Mouse (Mus musculus) duodenum, adult 2 months (tissue): ENCODE results near the gene Rpl35a. TPM values are rescaled to one million over a fixed set of nuclear protein-coding genes. Genes with fewer than 3 reads are reported as not detected.

Experiments used
- polyA plus RNA-seq: library from polyadenylated mRNA; depleted of rRNA; stranded (reverse); fragments of >200 nt; gene quantifications from 2 replicates; pipeline ENCODE4 v1.2.3, GENCODE M21; 2012; ENCODE audit warnings: low replicate concordance; rRNA removed

The Rpl35a gene
- 17.3 and 30.3 TPM in 2 replicates for polyA plus RNA-seq

DNA sequence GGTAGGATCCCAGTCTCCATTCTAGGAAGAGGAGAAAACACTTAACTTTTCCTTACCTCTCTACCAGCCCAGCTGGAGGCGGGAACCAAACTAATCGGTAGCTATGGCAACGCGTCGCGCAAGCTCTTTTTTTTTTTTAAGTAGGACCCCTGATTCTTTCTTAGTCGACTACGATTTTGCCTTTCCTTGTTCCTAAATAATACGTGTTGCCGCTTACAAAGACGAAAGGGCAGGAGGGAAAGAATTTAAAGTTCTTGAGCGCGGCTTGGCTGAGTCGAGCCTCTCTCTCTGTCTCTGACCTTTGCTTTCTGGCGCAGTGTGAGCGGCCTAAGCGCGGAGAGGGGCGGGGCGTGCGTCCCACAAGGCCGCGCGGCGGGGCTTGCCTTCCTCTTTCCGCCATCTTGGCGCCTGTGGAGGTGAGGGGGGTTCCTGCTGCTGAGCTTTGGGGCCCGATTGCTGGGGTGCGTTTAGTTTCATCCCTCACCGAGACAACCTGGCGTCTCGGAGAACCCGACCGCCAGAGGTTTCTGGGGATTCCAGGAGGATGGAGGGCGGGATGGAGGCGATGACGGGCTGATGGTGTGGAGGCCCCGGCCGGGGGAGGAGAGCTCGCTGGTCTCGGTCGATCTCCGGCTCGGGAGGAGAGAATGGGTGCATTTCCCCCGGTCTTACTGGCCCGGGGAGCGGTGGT is at the start of gene Rpl35a, which contains the start of gene Iqcg:
Gene Rpl35a, plus strand, starts transcription at position 359 of the 691 bp plus-strand sequence.
Gene Iqcg, minus strand, starts transcription at position 124 of the 691 bp plus-strand sequence.

DNA sequence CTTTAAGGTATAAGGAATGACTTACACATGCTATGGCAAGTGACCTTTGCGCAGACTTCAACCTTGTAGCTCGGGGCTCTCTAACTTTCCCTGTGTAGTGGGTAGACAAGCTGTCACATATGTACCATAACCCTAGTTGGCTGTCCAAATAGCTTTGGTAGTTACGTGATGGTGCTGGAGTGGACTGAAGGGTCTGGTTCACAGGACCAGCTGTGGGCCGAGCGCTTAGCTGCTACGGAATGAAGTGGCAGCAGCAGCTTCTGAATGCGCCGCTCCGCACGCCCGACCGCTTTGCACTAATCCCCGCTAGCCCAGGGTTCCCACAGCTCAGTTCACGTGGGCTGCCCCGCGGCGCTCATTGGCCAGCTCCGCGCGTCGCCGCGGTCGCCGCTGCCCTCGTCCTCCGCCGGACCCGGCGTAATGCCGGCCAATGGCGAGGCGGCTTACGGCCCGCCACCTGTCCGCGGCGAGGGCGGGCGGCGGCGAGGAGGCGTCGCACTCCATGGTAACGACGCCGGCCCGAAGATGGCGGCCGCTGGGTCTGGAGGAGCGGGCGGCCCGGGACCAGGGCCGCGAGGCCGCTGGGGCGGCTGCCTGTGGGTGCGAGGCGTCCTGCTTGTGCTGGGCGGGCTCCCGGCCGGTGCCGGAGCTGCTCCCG is 5.9 kb downstream of the Rpl35a start, which contains the start of gene Lmln:
Gene Lmln, plus strand, starts transcription at position 498 of the 658 bp plus-strand sequence.

Other genes with a start within 250 kb of the Rpl35a start
- gene Smbd1, start 246.0 kb upstream of the Rpl35a start, polyA plus RNA-seq, result 4.6 and 5.2 TPM in 2 replicates
- 0.44 and 0.81 TPM in 2 replicates for gene Fyttd1, start 179.0 kb upstream of the Rpl35a start, polyA plus RNA-seq
- 25.5 and 28.2 TPM in 2 replicates for gene Rubcn, start 178.7 kb upstream of the Rpl35a start, polyA plus RNA-seq
- 4.0 and 7.2 TPM in 2 replicates for gene Lrch3, start 142.4 kb upstream of the Rpl35a start, polyA plus RNA-seq
- gene Iqcg, start 235 bp upstream of the Rpl35a start, polyA plus RNA-seq, result 0.22 and 1.3 TPM in 2 replicates
- 0.46 and 1.8 TPM in 2 replicates for gene Lmln, start 6.1 kb downstream of the Rpl35a start, polyA plus RNA-seq
- gene Osbpl11, start 128.6 kb downstream of the Rpl35a start, polyA plus RNA-seq, result 4.0 and 6.3 TPM in 2 replicates
- 4.1 and 5.5 TPM in 2 replicates for gene Snx4, start 195.0 kb downstream of the Rpl35a start, polyA plus RNA-seq